Mouse (Mus musculus): ENCODE results near the gene Vmn1r30. TPM values are rescaled to one million over a fixed set of nuclear protein-coding genes. Genes with fewer than 3 reads are reported as not detected.

The Vmn1r30 gene
- not detected in 2 replicates for polyA plus RNA-seq (2015; fragmentation: Nextera tagmentation; extraction: Ambion mirVana)

DNA sequence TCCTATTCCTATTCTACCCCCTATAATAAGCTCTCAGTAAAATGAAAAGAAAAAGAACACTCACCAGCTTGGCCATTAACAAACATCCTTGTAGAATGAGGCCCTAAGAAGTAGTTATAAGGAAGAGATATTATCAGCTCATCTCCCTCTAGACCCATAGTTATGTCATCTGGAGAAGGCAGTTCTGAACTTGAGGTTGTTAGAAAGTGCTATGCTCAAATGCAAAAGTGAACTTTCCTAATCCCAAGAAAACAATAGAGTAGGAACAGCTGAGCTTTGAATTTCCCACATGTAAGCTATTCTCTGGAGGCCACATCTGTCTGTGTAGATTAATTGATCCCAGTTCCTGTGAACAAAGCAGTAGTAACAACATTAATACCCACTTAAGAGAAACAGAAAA is at the start of gene Vmn1r30:
Gene Vmn1r30, minus strand, starts transcription at position 101 of the 400 bp plus-strand sequence.
- Histone ChIP-seq H3K27me3 (no peaks in the 10 kb centered on the region), H3K4me2 (no peak within 1 kb of the TSS), H3K4me1 (no peaks in the 10 kb centered on the region), H3K4me3 (no peak within 1 kb of the TSS), H3K9me3 (no peaks in the 10 kb centered on the region), H3K9ac (no peak within 1 kb of the TSS), H3K27ac (no peak within 1 kb of the TSS), H3K36me3 (no peaks in the 10 kb centered on the region)
- ATAC-seq (ENCODE audit: insufficient number of reproducible peaks, insufficient read depth, low FRiP score, low TSS enrichment, low read depth), result no peak

DNA sequence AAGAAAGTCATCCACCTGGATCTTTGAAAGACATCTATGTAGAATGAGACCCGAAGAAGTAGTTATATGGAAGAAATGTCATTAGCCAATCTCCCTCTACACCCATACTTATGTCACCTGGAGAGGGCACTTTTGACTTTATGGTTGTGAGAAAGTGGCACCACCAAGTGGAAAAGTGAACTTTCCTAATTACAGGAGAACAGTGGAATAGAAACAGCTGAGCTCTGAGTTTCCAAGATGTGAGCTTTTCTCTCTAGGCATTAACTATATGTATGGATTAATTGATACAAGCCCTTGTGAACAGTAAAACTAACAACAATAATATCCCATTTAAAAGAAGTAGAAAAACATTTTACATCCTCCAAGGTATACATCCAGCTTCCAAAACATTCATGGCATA is 32.0 kb upstream of the Vmn1r30 start, which contains the start of gene Vmn1r31:
Gene Vmn1r31, minus strand, starts transcription at position 101 of the 400 bp plus-strand sequence.
- no peaks in the 10 kb centered on the region for H3K27me3 ChIP-seq
- H3K9ac ChIP-seq, result no peak within 1 kb of the TSS
- ATAC-seq (ENCODE audit: insufficient number of reproducible peaks, insufficient read depth, low FRiP score, low TSS enrichment, low read depth), result no peak
- H3K9me3 ChIP-seq, result no peaks in the 10 kb centered on the region
- H3K36me3 ChIP-seq, result no peaks in the 10 kb centered on the region
- H3K4me3 ChIP-seq, result no peak within 1 kb of the TSS
- no peak within 1 kb of the TSS for H3K4me2 ChIP-seq
- WGBS, result 72% methylated on average over 1 of the region's 1 CpGs
- H3K4me1 ChIP-seq, result no peaks in the 10 kb centered on the region
- no peak within 1 kb of the TSS for H3K27ac ChIP-seq

Other genes with a start within 250 kb of the Vmn1r30 start
- gene Vmn1r27, start 224.6 kb downstream of the Vmn1r30 start, polyA plus RNA-seq (2015; fragmentation: Nextera tagmentation; extraction: Ambion mirVana), result not detected in 2 replicates
- not detected in 2 replicates for gene Vmn1r28, start 181.3 kb downstream of the Vmn1r30 start, polyA plus RNA-seq (2015; fragmentation: Nextera tagmentation; extraction: Ambion mirVana)
- not detected in 2 replicates for gene Vmn1r29, start 141.8 kb downstream of the Vmn1r30 start, polyA plus RNA-seq (2015; fragmentation: Nextera tagmentation; extraction: Ambion mirVana)
- gene Vmn1r31, start 31.9 kb upstream of the Vmn1r30 start, polyA plus RNA-seq (2015; fragmentation: Nextera tagmentation; extraction: Ambion mirVana), result not detected in 2 replicates
- gene Abcg2, start 141.1 kb upstream of the Vmn1r30 start, polyA plus RNA-seq (2015; fragmentation: Nextera tagmentation; extraction: Ambion mirVana), result 56.8 and 60.0 TPM in 2 replicates